Comparison of ENCODE assay signal across 14 mouse cellular contexts in genomic region chr7:49562851-49563250, GRCm38 (mm10).
A peak's percentile ranks its signal among the peaks of the same experiment; 100 is the strongest.
DNase-seq lines count a peak whose midpoint lies in the region; ATAC-seq and TF ChIP-seq lines count a peak whose summit lies in the region.
"Had no signal": no experiment of that assay in that cellular context is flagged by ENCODE, and none has a peak within 500 bp of the region (broad histone marks: within the 10 kb centered on the region; RNA-seq: fewer than 3 reads in every experiment).

No protein-coding gene starts in this region.

- H3K9ac ChIP-seq in heart, embryonic 14.5 days (ENCODE audit: low read length): no peak overlapping the region; the same call in 1 of the 2 replicates
- H3K9ac ChIP-seq in hindbrain, embryonic 11.5 days (ENCODE audit: low read depth, low read length): no peak overlapping the region
- H3K9ac ChIP-seq in intestine, postnatal 0 days (ENCODE audit: low read depth, low read length): no peak overlapping the region
- H3K9ac ChIP-seq: forebrain, embryonic 13.5 days; hindbrain, embryonic 14.5 days; limb, embryonic 15.5 days had no signal

- peak overlapping the region; percentile 7 to 27; a peak in 1 of 4 replicates for H3K27ac ChIP-seq in heart, embryonic 14.5 days (replicated peaks in 1 of 2; ENCODE audit: control insufficient read depth in 1 of 2, insufficient read depth in 1 of 2, low read depth in 2 of 2, low read length in 2 of 2)
- H3K27ac ChIP-seq in hindbrain, embryonic 11.5 days (ENCODE audit: low read depth, low read length): no peak overlapping the region
- H3K27ac ChIP-seq in intestine, postnatal 0 days (ENCODE audit: low read depth, low read length): no peak overlapping the region
- H3K27ac ChIP-seq: forebrain, embryonic 13.5 days; gastrocnemius, adult 2 months; hindbrain, embryonic 14.5 days; limb, embryonic 15.5 days had no signal

- H3K9me3 ChIP-seq in heart, embryonic 14.5 days (ENCODE audit: control insufficient read depth, low read length): no peaks in the 10 kb centered on the region
- no peaks in the 10 kb centered on the region for H3K9me3 ChIP-seq in hindbrain, embryonic 11.5 days (ENCODE audit: control insufficient read depth, low read length)
- H3K9me3 ChIP-seq in intestine, postnatal 0 days (ENCODE audit: control insufficient read depth): no peaks in the 10 kb centered on the region
- H3K9me3 ChIP-seq: forebrain, embryonic 13.5 days; limb, embryonic 15.5 days had no signal

- TF ChIP-seq CTCF in intestine, postnatal 0 days (IDR thresholded peaks at IDR 0.05; ENCODE audit: low read depth): no peak

- DNase-seq in cerebellum, adult 18-20 months: peak; percentile 38 to 43
- no peak for DNase-seq in cerebellum, adult 8-10 months
- peak; percentile 30 for DNase-seq in left cerebral cortex, postnatal 4 days
- no peak for DNase-seq in left cerebral cortex, postnatal 10 days (ENCODE audit: extremely low spot score in 1 of 2, low spot score in 2 of 2)
- DNase-seq in NIH3T3 (ENCODE audit: low read depth): peak; percentile 27
- DNase-seq in hindbrain, embryonic 11.5 days (ENCODE audit: low spot score): no peak
- DNase-seq: gastrocnemius, adult 2 months; lung, postnatal 36 days had no signal

- no peak overlapping the region for H3K4me2 ChIP-seq in heart, embryonic 14.5 days (ENCODE audit: low read length)
- no peak overlapping the region for H3K4me2 ChIP-seq in hindbrain, embryonic 11.5 days (replicated peaks; ENCODE audit: low read depth, low read length)
- H3K4me2 ChIP-seq in intestine, postnatal 0 days (replicated peaks; ENCODE audit: low read depth): no peak overlapping the region
- H3K4me2 ChIP-seq: forebrain, embryonic 13.5 days; hindbrain, embryonic 14.5 days; limb, embryonic 15.5 days had no signal

- peaks cover 79% of the 10 kb centered on the region for H3K36me3 ChIP-seq in heart, embryonic 14.5 days (ENCODE audit: control insufficient read depth, insufficient read depth, low read length)
- no peaks in the 10 kb centered on the region for H3K36me3 ChIP-seq in hindbrain, embryonic 11.5 days (ENCODE audit: control insufficient read depth, insufficient read depth, low read length)
- H3K36me3 ChIP-seq in intestine, postnatal 0 days (ENCODE audit: control insufficient read depth, insufficient read depth): peaks cover 48% of the 10 kb centered on the region

- no peaks in the 10 kb centered on the region for H3K27me3 ChIP-seq in heart, embryonic 14.5 days (ENCODE audit: control insufficient read depth, insufficient read depth, low read length)
- no peaks in the 10 kb centered on the region for H3K27me3 ChIP-seq in hindbrain, embryonic 11.5 days (ENCODE audit: control insufficient read depth, insufficient read depth, low read length)
- H3K27me3 ChIP-seq in intestine, postnatal 0 days (replicated peaks; ENCODE audit: control insufficient read depth, insufficient read depth, low read length): no peaks in the 10 kb centered on the region
- H3K27me3 ChIP-seq: forebrain, embryonic 13.5 days; limb, embryonic 15.5 days had no signal

- no peak overlapping the region for H3K4me3 ChIP-seq in heart, embryonic 14.5 days (ENCODE audit: control insufficient read depth in 1 of 2, insufficient read depth in 1 of 2, low read depth in 1 of 2, low read length in 2 of 2)
- H3K4me3 ChIP-seq in hindbrain, embryonic 11.5 days (ENCODE audit: low read depth, low read length): no peak overlapping the region
- H3K4me3 ChIP-seq in intestine, postnatal 0 days (ENCODE audit: low read depth, low read length): no peak overlapping the region
- H3K4me3 ChIP-seq: forebrain, embryonic 13.5 days; gastrocnemius, adult 2 months; limb, embryonic 15.5 days had no signal

- intact Hi-C loops in left cerebral cortex, postnatal 4 days (cut with DNase I): no loop called here
- intact Hi-C loops in left cerebral cortex, postnatal 10 days (cut with DNase I): no loop called here

- no peak for ATAC-seq in heart, embryonic 14.5 days (ENCODE audit: insufficient number of reproducible peaks, insufficient read depth, low FRiP score, low read depth)
- no peak for ATAC-seq in hindbrain, embryonic 11.5 days (ENCODE audit: low FRiP score)
- ATAC-seq in intestine, postnatal 0 days: no peak
- ATAC-seq: activated CD4-positive, CD25-positive, alpha-beta regulatory T cell, adult 4 months; forebrain, embryonic 13.5 days had no signal

- WGBS in heart, embryonic 14.5 days: 61% methylated on average over 8 of the region's 8 CpGs
- WGBS in hindbrain, embryonic 11.5 days: 91% methylated on average over 8 of the region's 8 CpGs
- WGBS in intestine, postnatal 0 days: 82% methylated on average over 8 of the region's 8 CpGs

- peaks cover 46 to 78% of the 10 kb centered on the region in 2 experiments for H3K4me1 ChIP-seq in heart, embryonic 14.5 days (ENCODE audit: control insufficient read depth in 2 of 2, insufficient read depth in 2 of 2, low read length in 2 of 2)
- H3K4me1 ChIP-seq in hindbrain, embryonic 11.5 days (replicated peaks; ENCODE audit: control insufficient read depth, insufficient read depth, low read length): no peaks in the 10 kb centered on the region
- H3K4me1 ChIP-seq in intestine, postnatal 0 days (replicated peaks; ENCODE audit: control insufficient read depth, insufficient read depth, low read length): no peaks in the 10 kb centered on the region

Comparison
In these comparisons a context has a peak if more than half of its experiments do, and no peak if none do; other contexts are left out.
1. DNase-seq: peak in cerebellum, adult 18-20 months (2 of 2), left cerebral cortex, postnatal 4 days (single experiment) and NIH3T3 (single experiment); none in cerebellum, adult 8-10 months (single experiment), left cerebral cortex, postnatal 10 days (0 of 2) and hindbrain, embryonic 11.5 days (single experiment).
2. H3K27ac ChIP-seq: peak in heart, embryonic 14.5 days (2 of 2); none in hindbrain, embryonic 11.5 days (single experiment) and intestine, postnatal 0 days (single experiment).